Mouse (Mus musculus) intestine, embryonic 16.5 days (tissue): ENCODE data around the gene Cd247. TPM values are rescaled to one million over a fixed set of nuclear protein-coding genes. Genes with fewer than 3 reads are reported as not detected.

Source experiments
- ATAC-seq: fragments of 200-750 bp; cut with Nextera tagmentation; 2 replicates; pipeline ENCODE4 v1.8.0; 2017; ENCODE audit warnings: moderate TSS enrichment, moderate library complexity
- H3K27ac ChIP-seq: fragments of 300-500 bp; sonication (generic); 2 replicates; pipeline ENCODE4 v1.5.1; 2014; ENCODE audit warnings: mild to moderate bottlenecking, low read length
- H3K27me3 ChIP-seq: fragments of 300-500 bp; sonication (generic); replicated peaks from 2 replicates; pipeline ENCODE4 v1.6.1; 2014; ENCODE audit warnings: low read length, control low read depth, mixed read lengths; ENCODE audit not compliant: control insufficient read depth, insufficient read depth
- H3K36me3 ChIP-seq: fragments of 300-500 bp; sonication (generic); 2 replicates; pipeline ENCODE4 v1.6.1; 2014; ENCODE audit warnings: low read length, control low read depth; ENCODE audit not compliant: control insufficient read depth, insufficient read depth
- H3K4me1 ChIP-seq: fragments of 300-500 bp; sonication (generic); 2 replicates; pipeline ENCODE4 v1.6.1; 2014; ENCODE audit warnings: low read length, control low read depth, mixed read lengths; ENCODE audit not compliant: control insufficient read depth, insufficient read depth
- H3K4me2 ChIP-seq: fragments of 300-500 bp; sonication (generic); 2 replicates; pipeline ENCODE4 v1.6.1; 2014; ENCODE audit warnings: low read depth, low read length, control low read depth
- H3K4me3 ChIP-seq: fragments of 300-500 bp; sonication (generic); 2 replicates; pipeline ENCODE4 v1.5.1; 2014; ENCODE audit warnings: mild to moderate bottlenecking, low read length
- H3K9ac ChIP-seq: fragments of 300-500 bp; sonication (generic); 2 replicates; pipeline ENCODE4 v1.6.1; 2014; ENCODE audit warnings: low read depth, low read length
- H3K9me3 ChIP-seq: fragments of 300-500 bp; sonication (generic); 2 replicates; pipeline ENCODE4 v1.6.1; 2016; ENCODE audit warnings: low read length, control low read depth; ENCODE audit not compliant: control insufficient read depth
- WGBS: fragments of 180-500 bp; shearing (Covaris S2); extraction: QIAGEN DNeasy Blood & Tissue Kit; methylation state at CpG from one replicate; pipeline ENCODE4 v1.1.7; 2014; 5-methylcytosine and 5-hydroxymethylcytosine counted together
- polyA plus RNA-seq: library from polyadenylated mRNA; unstranded; fragments of >200 nt; fragmentation: Nextera tagmentation; extraction: Ambion mirVana; gene quantifications from 2 replicates; pipeline ENCODE4 v1.2.1, GENCODE M21; 2015

Cd247 gene
- polyA plus RNA-seq, 1 experiment from 2014 or later, result 0.51 TPM

DNA sequence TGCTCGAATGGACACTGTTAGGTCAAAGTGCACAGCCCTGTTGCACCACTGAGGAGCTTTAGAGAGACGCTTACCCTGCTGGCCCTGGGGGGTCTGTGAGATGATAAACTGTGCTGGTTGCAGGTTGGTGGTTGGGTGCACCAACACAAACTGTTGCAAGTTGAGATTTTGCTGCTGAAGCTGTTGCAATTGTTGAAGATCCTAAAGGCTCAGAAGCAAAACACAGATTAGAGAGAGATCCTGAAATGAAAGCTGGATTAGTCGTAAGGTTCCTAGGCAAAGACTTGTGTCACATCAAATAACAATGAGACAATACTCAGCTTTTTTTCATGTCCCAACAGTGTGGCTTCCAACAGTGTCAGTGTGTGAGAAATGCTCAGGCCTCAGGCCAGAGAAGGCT, 120.3 kb downstream of the Cd247 start:
- no peaks in the 10 kb centered on the region for H3K27me3 ChIP-seq
- no peak overlapping the region for H3K9ac ChIP-seq
- no peaks in the 10 kb centered on the region; the same call in 1 of the 2 replicates for H3K36me3 ChIP-seq
- H3K4me2 ChIP-seq, result no peak overlapping the region
- H3K4me3 ChIP-seq, result no peak overlapping the region
- H3K4me1 ChIP-seq, result no peaks in the 10 kb centered on the region
- no peak for ATAC-seq
- 85% methylated on average over 3 of the region's 3 CpGs for WGBS
- no peak overlapping the region for H3K27ac ChIP-seq
- no peaks in the 10 kb centered on the region for H3K9me3 ChIP-seq

DNA sequence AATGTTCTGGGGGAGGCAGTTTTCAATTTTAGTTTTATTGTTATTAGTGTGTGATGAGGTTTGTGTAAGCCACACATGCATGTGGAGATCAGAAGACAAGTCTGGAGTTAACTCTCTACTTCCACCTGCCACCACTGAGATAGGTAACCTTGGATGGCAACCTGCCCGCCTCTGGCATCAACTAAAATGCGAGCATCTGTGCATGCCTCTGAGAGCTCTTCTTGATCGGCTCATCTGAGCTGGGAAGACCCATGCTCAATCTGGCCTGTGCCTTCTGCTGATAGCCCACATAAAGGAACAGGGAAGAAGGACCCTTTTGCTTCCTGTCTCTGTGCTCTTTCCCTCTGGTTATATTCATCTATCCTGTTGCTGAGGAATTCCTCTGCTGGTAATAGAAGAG, 121.0 kb downstream of the Cd247 start:
- Histone ChIP-seq H3K36me3 (no peaks in the 10 kb centered on the region; the same call in 1 of the 2 replicates), H3K9me3 (no peaks in the 10 kb centered on the region), H3K4me1 (no peaks in the 10 kb centered on the region), H3K27ac (no peak overlapping the region), H3K27me3 (no peaks in the 10 kb centered on the region), H3K4me2 (no peak overlapping the region), H3K4me3 (no peak overlapping the region), H3K9ac (no peak overlapping the region)
- ATAC-seq, result no peak
- WGBS, result 93% methylated on average over 3 of the region's 3 CpGs

DNA sequence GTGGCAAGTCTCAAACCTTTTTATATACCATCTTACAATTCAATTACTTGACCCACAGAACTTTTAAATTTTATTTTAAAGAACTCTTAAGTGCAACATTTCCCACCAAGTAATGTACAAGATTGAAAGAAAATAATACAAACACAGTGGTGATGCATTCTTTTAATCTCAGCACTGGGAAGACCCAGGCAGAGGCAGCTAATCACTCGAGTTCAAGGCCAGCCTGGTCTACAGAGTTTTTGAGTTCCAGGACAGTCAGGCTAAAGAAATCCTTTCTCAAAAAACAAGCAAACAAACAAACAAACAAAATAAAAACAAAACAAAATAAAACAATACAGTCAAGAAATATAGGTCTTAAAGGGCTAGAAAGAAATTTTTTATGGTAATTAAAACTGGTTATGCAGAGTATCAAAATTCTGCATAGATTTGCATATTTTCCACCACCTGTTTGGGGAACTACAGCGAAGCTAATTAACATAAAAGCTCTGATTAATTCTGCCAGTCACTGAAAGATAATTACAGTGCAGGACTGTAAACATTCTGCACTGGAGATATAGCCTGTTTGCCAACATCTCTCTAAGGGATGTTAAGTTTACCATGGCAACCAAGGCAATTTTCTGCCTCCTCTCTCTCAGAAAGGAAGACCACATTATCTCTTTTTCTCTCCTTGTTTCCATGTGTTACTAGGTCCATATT, 125.4 kb downstream of the Cd247 start:
- no peak overlapping the region for H3K9ac ChIP-seq
- peaks cover 4% of the 10 kb centered on the region; the same call in 1 of the 2 replicates for H3K36me3 ChIP-seq
- H3K4me1 ChIP-seq, result no peaks in the 10 kb centered on the region
- WGBS, result 85% methylated on average over 2 of the region's 2 CpGs
- H3K9me3 ChIP-seq, result no peaks in the 10 kb centered on the region
- H3K4me3 ChIP-seq, result no peak overlapping the region
- no peak overlapping the region for H3K27ac ChIP-seq
- no peak for ATAC-seq
- no peak overlapping the region for H3K4me2 ChIP-seq
- no peaks in the 10 kb centered on the region for H3K27me3 ChIP-seq

DNA sequence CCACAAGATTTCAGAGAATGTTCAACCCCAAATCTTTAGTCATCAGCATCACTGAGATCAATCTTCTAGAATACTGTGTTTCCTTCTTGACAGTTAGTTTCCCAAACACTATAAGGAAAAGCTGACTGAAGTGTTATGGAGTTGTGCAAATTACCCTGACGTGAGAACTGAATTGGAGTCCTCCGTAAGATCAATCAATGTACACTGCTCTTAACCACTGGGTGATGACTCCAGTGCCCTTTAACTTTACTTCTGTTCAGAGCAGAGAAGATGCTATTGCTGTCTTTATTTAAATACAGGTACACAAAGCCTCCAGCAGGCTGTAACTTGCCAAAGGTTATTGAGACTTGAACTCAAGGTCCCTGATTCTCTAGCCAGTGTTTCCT, 125.9 kb downstream of the Cd247 start:
- no peak overlapping the region for H3K4me2 ChIP-seq
- H3K4me3 ChIP-seq, result no peak overlapping the region
- 71% methylated on average over 2 of the region's 2 CpGs for WGBS
- peaks cover 4% of the 10 kb centered on the region; the same call in 1 of the 2 replicates for H3K36me3 ChIP-seq
- ATAC-seq, result no peak
- no peaks in the 10 kb centered on the region for H3K4me1 ChIP-seq
- no peak overlapping the region for H3K9ac ChIP-seq
- no peak overlapping the region for H3K27ac ChIP-seq
- no peaks in the 10 kb centered on the region for H3K9me3 ChIP-seq
- no peaks in the 10 kb centered on the region for H3K27me3 ChIP-seq

DNA sequence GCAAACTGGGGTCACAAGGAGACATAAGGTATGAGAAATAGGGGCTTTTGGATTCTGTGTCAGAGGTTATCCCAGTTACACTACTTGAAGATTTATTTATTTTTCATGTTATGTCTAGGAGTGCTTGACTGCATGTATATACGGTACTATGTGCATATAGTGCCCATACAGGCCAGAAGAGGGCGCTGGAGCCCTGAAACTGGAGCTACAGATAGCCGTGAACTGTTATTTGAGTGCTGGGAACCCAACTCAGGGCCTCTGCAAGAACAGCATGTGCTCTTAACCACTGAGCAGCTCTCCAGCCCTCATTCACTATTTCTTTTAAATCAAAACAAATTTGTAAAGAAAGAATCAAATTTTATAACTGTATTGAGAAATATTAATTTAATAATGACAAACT, 132.5 kb downstream of the Cd247 start:
- H3K9me3 ChIP-seq, result no peaks in the 10 kb centered on the region
- ATAC-seq, result no peak
- H3K9ac ChIP-seq, result no peak overlapping the region
- H3K4me1 ChIP-seq, result no peaks in the 10 kb centered on the region
- H3K4me3 ChIP-seq, result no peak overlapping the region
- H3K36me3 ChIP-seq, result peaks cover 4% of the 10 kb centered on the region; the same call in 1 of the 2 replicates
- no peak overlapping the region for H3K27ac ChIP-seq
- no peak overlapping the region for H3K4me2 ChIP-seq
- no peaks in the 10 kb centered on the region for H3K27me3 ChIP-seq
- 71% methylated on average over 3 of the region's 3 CpGs for WGBS

DNA sequence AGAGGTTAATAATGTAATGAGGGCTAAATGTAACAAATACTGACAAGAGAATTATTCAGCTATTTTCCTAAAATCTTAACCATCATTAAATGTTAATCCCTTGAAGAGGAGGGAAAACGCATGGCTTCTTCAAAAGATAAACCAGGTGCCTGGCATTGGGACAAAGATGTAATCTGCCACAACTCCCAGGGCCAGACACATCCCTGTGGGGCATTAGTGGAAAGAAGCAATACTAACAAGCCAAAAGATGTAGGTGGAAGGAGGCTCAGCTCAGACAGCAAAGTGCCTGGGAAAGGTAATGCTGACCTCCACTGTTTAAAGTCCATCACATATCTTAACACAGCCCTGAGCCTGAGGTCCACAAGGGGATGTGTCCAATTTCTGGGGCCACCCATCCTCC, 134.0 kb downstream of the Cd247 start:
- ATAC-seq, result no peak
- Histone ChIP-seq H3K27me3 (no peaks in the 10 kb centered on the region), H3K36me3 (no peaks in the 10 kb centered on the region), H3K27ac (no peak overlapping the region), H3K4me3 (no peak overlapping the region), H3K4me2 (no peak overlapping the region), H3K9me3 (no peaks in the 10 kb centered on the region), H3K4me1 (no peaks in the 10 kb centered on the region), H3K9ac (no peak overlapping the region)
- WGBS, result 80% methylated on average over 1 of the region's 1 CpGs

DNA sequence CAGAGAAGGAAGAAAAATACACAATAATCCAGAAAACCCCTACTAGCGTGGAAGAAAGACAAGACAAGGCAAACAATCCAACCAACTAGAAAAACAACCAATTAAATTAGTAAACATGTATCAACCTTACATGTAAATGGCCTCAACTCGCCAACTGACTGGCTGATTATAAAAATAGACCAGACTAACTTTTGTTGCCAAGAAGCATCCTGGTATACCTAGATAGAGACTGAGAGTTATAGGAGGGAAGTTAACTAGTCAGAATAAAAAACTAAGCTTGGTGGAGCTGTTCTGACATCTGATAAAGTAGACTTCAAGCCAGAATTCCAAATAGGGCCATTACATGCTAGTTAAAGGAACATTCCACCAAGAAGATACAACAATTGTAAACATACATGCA, 136.7 kb downstream of the Cd247 start:
- 90% methylated on average over 2 of the region's 2 CpGs for WGBS
- Histone ChIP-seq H3K36me3 (no peaks in the 10 kb centered on the region), H3K9me3 (no peaks in the 10 kb centered on the region), H3K4me1 (no peaks in the 10 kb centered on the region), H3K27me3 (no peaks in the 10 kb centered on the region), H3K9ac (no peak overlapping the region), H3K27ac (no peak overlapping the region), H3K4me2 (no peak overlapping the region), H3K4me3 (no peak overlapping the region)
- no peak for ATAC-seq

Other genes starting within 250 kb of the Cd247 start
- 103 and 110 TPM in 2 replicates for gene Mpzl1, start 154.1 kb upstream of the Cd247 start, polyA plus RNA-seq
- 28.7 and 32.4 TPM in 2 replicates for gene Rcsd1, start 78.9 kb upstream of the Cd247 start, polyA plus RNA-seq
- 122 and 142 TPM in 2 replicates for gene Creg1, start 24.9 kb upstream of the Cd247 start, polyA plus RNA-seq
- 8.3 and 8.4 TPM in 2 replicates for gene Pou2f1, start 214.0 kb downstream of the Cd247 start, polyA plus RNA-seq